Mouse (Mus musculus) stomach, postnatal 0 days (tissue): ENCODE results near the gene Hs6st1. TPM values are rescaled to one million over a fixed set of nuclear protein-coding genes. Genes with fewer than 3 reads are reported as not detected.

Experiments
- ATAC-seq: fragments of 200-750 bp; cut with Nextera tagmentation; 2 replicates; pipeline ENCODE4 v1.8.0; 2017; ENCODE audit not compliant: low FRiP score, low TSS enrichment
- DNase-seq: peaks from one replicate; pipeline ENCODE4 v3.0.0-alpha.2; 2016; ENCODE audit warnings: low spot score
- H3K27ac ChIP-seq: fragments of 300-500 bp; sonication (generic); replicated peaks from 2 replicates; pipeline ENCODE4 v1.5.1; 2014; ENCODE audit warnings: mild to moderate bottlenecking, control low read depth
- H3K27me3 ChIP-seq: fragments of 300-500 bp; sonication (generic); 2 replicates; pipeline ENCODE4 v1.6.1; 2014; ENCODE audit warnings: low read length; ENCODE audit not compliant: control insufficient read depth, insufficient read depth
- H3K36me3 ChIP-seq: fragments of 300-500 bp; sonication (generic); 2 replicates; pipeline ENCODE4 v1.6.1; 2014; ENCODE audit warnings: low read length, mixed read lengths; ENCODE audit not compliant: control insufficient read depth, insufficient read depth
- H3K4me1 ChIP-seq: fragments of 300-500 bp; sonication (generic); replicated peaks from 2 replicates; pipeline ENCODE4 v1.6.1; 2014; ENCODE audit warnings: antibody characterized with exemption; ENCODE audit not compliant: control insufficient read depth, insufficient read depth
- H3K4me2 ChIP-seq: fragments of 300-500 bp; sonication (generic); replicated peaks from 2 replicates; pipeline ENCODE4 v1.6.1; 2014; ENCODE audit warnings: low read depth, mild to moderate bottlenecking, control low read depth, moderate library complexity
- H3K4me3 ChIP-seq: fragments of 300-500 bp; sonication (generic); 2 replicates; pipeline ENCODE4 v1.5.1; 2014; ENCODE audit warnings: low read depth, low read length, control low read depth
- H3K9ac ChIP-seq: fragments of 300-500 bp; sonication (generic); 2 replicates; pipeline ENCODE4 v1.6.1; 2014; ENCODE audit warnings: mild to moderate bottlenecking, low read length, control low read depth, mixed read lengths
- H3K9me3 ChIP-seq: fragments of 300-500 bp; sonication (generic); 2 replicates; pipeline ENCODE4 v1.6.1; 2016; ENCODE audit warnings: low read length; ENCODE audit not compliant: control insufficient read depth
- CTCF ChIP-seq: IDR thresholded peaks from 2 replicates; pipeline ENCODE4 v1.5.1; 2016; ENCODE audit warnings: antibody characterized with exemption, low read depth, mild to moderate bottlenecking, moderate library complexity
- EP300 ChIP-seq: optimal IDR thresholded peaks from 2 replicates; pipeline ENCODE3; 2016; ENCODE audit warnings: antibody characterized with exemption
- WGBS: fragments of 180-500 bp; shearing (Covaris S2); extraction: QIAGEN DNeasy Blood & Tissue Kit; methylation state at CpG from one replicate; pipeline ENCODE4 v1.1.7; 2014; 5-methylcytosine and 5-hydroxymethylcytosine counted together
- polyA plus RNA-seq: library from polyadenylated mRNA; unstranded; fragments of >200 nt; fragmentation: Nextera tagmentation; extraction: Ambion mirVana; gene quantifications from 2 replicates; pipeline ENCODE4 v1.2.1, GENCODE M21; 2015

Gene Hs6st1
- polyA plus RNA-seq, 1 experiment from 2014 or later = 5.7 TPM

DNA sequence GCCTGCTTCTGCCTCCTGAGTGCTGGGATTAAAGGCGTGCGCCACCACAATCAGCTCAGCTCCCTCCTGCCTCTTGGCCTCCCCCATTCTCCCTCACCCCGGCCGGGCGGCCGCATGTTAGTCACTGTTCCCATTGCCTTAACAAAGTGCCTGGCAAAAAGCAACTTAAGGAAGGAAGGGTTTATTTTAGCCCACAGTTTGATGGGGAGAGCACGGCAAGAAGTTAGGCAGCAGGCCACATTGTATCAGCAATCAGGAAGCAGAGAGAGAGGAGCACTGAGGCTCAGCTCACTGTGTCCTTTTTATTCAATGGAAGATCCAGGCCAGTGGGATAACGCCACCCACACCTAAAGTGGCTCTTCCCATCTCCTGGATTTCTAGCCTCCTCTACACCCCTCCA lies 61.7 kb downstream of the Hs6st1 start:
- no peaks in the 10 kb centered on the region for H3K27me3 ChIP-seq
- 91% methylated on average over 8 of the region's 8 CpGs for WGBS
- no peak overlapping the region for H3K27ac ChIP-seq
- no peak overlapping the region for H3K4me2 ChIP-seq
- H3K36me3 ChIP-seq = no peaks in the 10 kb centered on the region
- ATAC-seq = no peak
- no peaks in the 10 kb centered on the region for H3K9me3 ChIP-seq
- H3K9ac ChIP-seq = no peak overlapping the region
- DNase-seq = no peak
- no peak overlapping the region for H3K4me3 ChIP-seq
- H3K4me1 ChIP-seq = no peaks in the 10 kb centered on the region
- no peak for TF ChIP-seq EP300
- TF ChIP-seq CTCF = no peak

DNA sequence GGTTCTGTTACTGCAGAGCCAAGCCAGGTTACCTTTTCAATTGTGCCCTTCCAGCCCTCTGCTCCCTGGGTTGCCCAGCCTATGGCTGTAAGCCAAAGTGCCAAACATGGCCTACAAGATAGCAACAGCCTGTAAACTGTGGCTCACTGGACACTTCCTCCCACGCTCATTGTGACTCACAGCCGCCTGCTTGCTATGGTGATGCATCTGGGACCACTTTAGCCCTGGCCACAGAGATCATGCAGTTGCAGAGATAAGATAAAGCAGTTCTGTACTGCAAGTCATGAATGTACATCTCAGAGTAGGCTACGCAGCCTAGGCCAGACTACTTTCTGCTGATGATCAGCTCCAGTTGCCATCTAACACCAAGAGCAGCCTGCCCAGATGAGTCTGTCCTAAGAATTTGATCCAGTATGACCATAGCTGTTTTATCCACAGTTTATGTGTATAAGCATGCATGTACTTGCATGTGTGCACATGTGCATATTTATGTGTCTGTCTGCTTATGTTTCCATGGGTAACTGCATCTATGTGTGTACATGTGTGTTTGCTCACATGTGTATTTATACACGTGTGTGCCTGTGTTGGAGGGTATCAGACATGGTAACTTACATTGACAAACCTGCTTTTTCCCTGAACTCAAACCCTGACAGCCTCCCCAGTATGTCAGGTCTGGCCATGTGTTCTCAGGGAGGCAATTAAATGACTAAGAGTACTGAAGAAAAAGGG lies 62.3 kb downstream of the Hs6st1 start:
- Histone ChIP-seq H3K4me1 (no peaks in the 10 kb centered on the region), H3K36me3 (no peaks in the 10 kb centered on the region), H3K27me3 (no peaks in the 10 kb centered on the region), H3K4me2 (no peak overlapping the region), H3K27ac (no peak overlapping the region), H3K4me3 (no peak overlapping the region), H3K9ac (no peak overlapping the region), H3K9me3 (no peaks in the 10 kb centered on the region)
- 87% methylated on average over 4 of the region's 4 CpGs for WGBS
- ATAC-seq (no peak), DNase-seq (no peak)
- TF ChIP-seq EP300 = no peak
- TF ChIP-seq CTCF = no peak

DNA sequence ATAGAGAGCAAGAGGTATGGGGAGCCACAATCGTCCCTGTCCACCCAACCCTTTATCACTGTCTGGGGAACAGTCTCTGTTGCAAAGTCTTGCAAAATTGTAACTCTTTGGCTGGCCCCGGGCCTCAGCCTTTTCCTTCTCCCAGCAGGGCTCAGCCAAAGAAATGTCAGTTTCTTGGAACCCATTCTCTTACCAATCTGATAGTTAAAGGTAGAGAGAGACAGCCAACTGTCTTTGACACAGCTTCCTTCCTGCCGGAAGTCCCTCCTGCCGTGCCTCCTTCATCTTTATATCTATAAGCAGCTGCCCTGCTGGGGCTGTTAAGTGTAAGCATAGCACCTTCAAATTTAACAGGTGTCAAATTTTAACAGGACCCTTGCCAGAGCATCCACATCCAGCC lies 63.0 kb downstream of the Hs6st1 start:
- no peak overlapping the region for H3K4me3 ChIP-seq
- H3K27me3 ChIP-seq = no peaks in the 10 kb centered on the region
- no peak overlapping the region for H3K9ac ChIP-seq
- DNase-seq = no peak
- no peaks in the 10 kb centered on the region for H3K36me3 ChIP-seq
- TF ChIP-seq CTCF (no peak), EP300 (no peak)
- H3K27ac ChIP-seq = no peak overlapping the region
- H3K4me1 ChIP-seq = no peaks in the 10 kb centered on the region
- WGBS = 54% methylated on average over 4 of the region's 4 CpGs
- H3K4me2 ChIP-seq = no peak overlapping the region
- H3K9me3 ChIP-seq = no peaks in the 10 kb centered on the region
- ATAC-seq = no peak

DNA sequence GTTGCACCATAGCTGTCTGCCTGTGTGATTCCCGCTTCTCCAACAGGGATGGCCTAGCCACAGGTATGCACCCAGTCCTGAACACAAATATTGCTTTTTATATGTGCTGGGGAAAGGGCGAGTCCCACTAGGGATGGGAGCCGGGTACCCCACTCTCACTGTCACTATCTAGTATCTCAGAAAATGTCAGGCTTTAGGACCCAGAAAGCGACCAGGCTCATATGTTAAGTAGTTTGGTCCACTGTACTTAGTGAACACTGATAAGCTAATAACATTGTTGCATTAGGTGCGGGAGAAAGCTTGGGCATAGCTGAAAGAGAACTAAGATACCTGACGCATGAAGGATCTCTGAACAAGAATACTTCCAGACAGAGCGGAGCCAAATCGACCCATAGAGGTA lies 63.6 kb downstream of the Hs6st1 start:
- H3K27me3 ChIP-seq = no peaks in the 10 kb centered on the region
- DNase-seq = no peak
- no peaks in the 10 kb centered on the region for H3K4me1 ChIP-seq
- H3K27ac ChIP-seq = no peak overlapping the region
- no peaks in the 10 kb centered on the region for H3K36me3 ChIP-seq
- WGBS = 67% methylated on average over 8 of the region's 8 CpGs
- no peak overlapping the region for H3K4me2 ChIP-seq
- H3K4me3 ChIP-seq = no peak overlapping the region
- no peak for ATAC-seq
- no peaks in the 10 kb centered on the region for H3K9me3 ChIP-seq
- no peak for TF ChIP-seq EP300
- TF ChIP-seq CTCF = no peak
- H3K9ac ChIP-seq = no peak overlapping the region

DNA sequence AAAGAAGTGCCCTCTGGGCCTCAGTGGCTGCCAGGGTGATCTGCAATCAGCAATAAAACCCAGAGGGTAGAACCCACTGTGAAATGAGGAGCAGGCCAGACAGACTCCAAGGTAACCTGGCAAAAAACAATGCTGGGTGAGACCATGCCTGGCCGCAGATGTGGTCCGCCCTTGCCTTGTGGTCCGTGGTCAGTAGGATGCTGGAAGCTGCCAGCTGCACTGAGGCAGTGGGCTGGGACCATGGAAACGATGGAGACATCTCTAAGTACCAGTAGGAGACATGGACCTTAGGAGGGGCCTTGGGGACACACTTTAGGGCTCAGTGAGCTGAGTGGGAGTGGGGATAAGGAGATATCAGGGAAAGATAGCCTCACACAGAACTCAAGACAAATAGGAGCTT lies 64.0 kb downstream of the Hs6st1 start:
- no peak for TF ChIP-seq EP300
- TF ChIP-seq CTCF = no peak
- Histone ChIP-seq H3K36me3 (no peaks in the 10 kb centered on the region), H3K27ac (no peak overlapping the region), H3K27me3 (no peaks in the 10 kb centered on the region), H3K4me1 (no peaks in the 10 kb centered on the region), H3K9me3 (no peaks in the 10 kb centered on the region), H3K4me2 (no peak overlapping the region), H3K4me3 (no peak overlapping the region), H3K9ac (no peak overlapping the region)
- ATAC-seq (no peak), DNase-seq (no peak)
- WGBS = 77% methylated on average over 4 of the region's 4 CpGs

DNA sequence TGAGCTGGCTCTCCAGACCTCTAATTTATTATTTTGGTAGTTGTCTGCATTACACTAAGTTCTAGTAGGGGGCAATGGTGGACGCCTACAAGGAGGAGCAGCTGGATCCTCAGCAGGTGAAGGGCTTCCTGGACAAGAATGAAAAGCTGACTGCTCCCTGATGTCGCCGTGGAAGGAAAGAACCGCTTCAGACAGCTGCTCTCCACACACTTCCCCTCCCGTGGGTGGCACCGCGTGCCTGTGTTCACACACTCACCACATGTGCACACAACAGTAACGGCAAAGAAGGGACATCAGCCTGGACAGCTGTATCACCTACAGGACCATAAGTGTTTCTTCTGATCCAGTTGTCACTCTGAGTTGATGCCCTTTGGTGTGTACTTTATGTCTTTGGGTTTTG lies 64.8 kb downstream of the Hs6st1 start:
- DNase-seq (no peak), ATAC-seq (no peak)
- Histone ChIP-seq H3K27me3 (no peaks in the 10 kb centered on the region), H3K4me3 (no peak overlapping the region), H3K27ac (no peak overlapping the region), H3K9me3 (no peaks in the 10 kb centered on the region), H3K36me3 (no peaks in the 10 kb centered on the region), H3K4me1 (no peaks in the 10 kb centered on the region), H3K4me2 (no peak overlapping the region), H3K9ac (no peak overlapping the region)
- TF ChIP-seq CTCF (no peak), EP300 (no peak)
- WGBS = 71% methylated on average over 8 of the region's 8 CpGs
